Mouse (Mus musculus) gastrocnemius, postnatal 14 days (tissue): Measurements from ENCODE around the gene Slc4a10. TPM values are rescaled to one million over a fixed set of nuclear protein-coding genes. Genes with fewer than 3 reads are reported as not detected.
"Not testable (repeated sequence)": the region's sequence is repeated elsewhere in the genome, so short reads cannot be mapped to it uniquely, and the experiment has no call there.

Experiments used
- DNase-seq: peaks from one replicate; pipeline ENCODE4 v3.0.0; 2021; ENCODE audit warnings: mixed read lengths
- intact Hi-C: fragments of 180-260 bp; cut with DNase I; formaldehyde crosslinking; loops from one replicate; pipeline ENCODE4 v1.15.1; 2025; ENCODE audit warnings: low total_unique reads
- long read RNA-seq, 2 experiments: library from polyadenylated mRNA; stranded (forward); transcript quantifications; one replicate each; pipeline ENCODE4 v2.0.0; 2021
- total RNA-seq, 2 experiments: library from RNA; stranded (reverse); gene quantifications; 2 replicates each; pipeline ENCODE4 v1.2.3; 2021

Gene Slc4a10
- total RNA-seq = under 1 TPM in 1 of 2 experiments, not detected in 1; 0.20 TPM
- long read RNA-seq, experiment 1 = 0 reads
- long read RNA-seq, experiment 2 = 0 reads

DNA sequence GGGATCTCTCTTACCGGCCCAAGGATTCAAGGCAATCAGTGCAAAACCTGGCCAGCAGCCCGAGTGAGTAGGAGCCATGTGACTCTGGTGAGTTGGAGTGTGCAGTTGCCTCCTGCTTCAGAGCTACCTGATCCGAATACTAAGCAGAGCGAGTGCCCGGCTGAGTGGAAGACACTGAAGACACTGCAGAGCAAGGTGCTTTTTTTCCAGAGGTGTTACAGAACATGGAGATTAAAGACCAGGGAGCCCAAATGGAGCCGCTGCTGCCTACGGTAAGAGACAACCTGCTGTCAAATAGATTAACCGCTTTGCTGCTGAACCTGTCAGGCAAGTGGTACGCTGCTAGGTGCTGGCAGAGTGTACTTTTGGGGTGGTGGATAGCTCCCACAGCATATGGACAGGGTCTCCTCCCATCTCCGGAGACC is at the start of gene Slc4a10:
Gene Slc4a10, plus strand, starts transcription at position 42 of the 425 bp plus-strand sequence.
- DNase-seq = no peak
- intact Hi-C loops = no loop called here

DNA sequence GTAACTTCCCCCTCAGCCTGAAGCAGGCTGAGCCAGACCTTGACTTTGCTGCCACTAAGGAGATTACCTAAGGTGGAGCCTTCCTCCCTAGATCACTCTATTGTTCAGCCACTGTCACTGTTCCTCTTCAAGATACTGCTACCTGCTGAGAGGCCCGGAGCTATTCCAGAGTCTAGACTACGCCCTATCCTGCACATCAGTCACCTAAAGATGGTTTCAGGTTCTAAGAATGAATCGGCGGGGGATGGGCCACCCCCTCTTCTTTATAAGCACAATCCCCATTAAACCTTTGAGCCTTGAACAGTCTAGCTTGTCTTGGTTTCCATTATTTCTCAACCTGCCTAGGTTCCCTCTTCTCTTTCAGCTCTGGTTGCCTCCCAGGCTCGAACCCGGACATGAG is 45.0 kb upstream of the Slc4a10 start:
- DNase-seq, intact Hi-C loops: not testable (repeated sequence)

DNA sequence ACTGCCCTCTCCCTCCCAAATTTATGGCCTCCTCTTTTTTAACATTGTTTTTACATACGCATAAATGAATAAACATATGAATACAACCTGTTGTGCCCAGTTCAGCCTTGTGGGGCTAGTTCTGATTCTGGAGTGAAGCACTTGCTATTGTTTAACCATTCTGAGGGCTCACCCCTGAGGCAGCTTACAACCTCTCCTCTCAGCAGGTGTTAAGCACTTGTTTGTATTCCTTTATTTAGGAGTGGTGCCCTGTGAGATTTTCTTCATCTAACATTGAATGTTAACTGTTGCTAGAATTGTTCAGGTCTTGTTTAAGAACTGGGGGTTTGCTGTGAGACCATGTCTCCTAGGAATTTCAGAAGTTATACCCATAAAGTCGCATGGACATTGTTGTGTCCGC is 28.1 kb upstream of the Slc4a10 start:
- intact Hi-C loops = no loop called here

DNA sequence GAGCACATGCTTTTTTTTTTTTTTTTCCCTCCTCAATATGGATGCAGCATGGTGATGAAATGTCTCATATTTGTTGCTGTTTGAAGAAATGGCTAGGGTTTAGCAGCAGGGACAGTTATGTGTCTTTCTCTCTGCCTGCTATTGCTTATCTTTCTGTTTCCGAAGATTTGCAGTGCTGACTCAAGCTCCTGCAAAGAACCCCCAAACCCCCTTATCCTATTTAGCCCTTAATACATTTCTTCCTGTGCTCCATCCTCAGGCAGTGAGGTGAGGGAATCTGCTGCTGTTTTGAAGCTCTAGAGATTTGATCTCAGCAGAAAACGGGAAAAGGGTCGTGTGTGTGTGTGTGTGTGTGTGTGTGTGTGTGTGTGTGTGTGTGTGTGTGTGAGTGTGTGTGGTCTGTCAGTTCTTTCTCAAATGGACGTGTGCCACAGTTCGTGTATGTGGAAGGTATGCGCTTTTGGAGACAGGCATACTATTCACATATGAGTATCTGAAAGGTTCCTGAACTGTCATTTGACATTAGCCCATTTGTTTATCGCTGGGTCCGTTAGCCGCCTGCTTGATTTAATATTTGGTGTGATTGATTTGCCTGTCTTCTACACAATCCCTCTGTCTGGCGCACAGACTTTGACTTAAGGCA is 720 bp downstream of the Slc4a10 start:
- no peak for DNase-seq
- intact Hi-C loops = no loop called here

More for the DNA sequence above, 28.1 kb upstream of the Slc4a10 start:
- DNase-seq = no peak

DNA sequence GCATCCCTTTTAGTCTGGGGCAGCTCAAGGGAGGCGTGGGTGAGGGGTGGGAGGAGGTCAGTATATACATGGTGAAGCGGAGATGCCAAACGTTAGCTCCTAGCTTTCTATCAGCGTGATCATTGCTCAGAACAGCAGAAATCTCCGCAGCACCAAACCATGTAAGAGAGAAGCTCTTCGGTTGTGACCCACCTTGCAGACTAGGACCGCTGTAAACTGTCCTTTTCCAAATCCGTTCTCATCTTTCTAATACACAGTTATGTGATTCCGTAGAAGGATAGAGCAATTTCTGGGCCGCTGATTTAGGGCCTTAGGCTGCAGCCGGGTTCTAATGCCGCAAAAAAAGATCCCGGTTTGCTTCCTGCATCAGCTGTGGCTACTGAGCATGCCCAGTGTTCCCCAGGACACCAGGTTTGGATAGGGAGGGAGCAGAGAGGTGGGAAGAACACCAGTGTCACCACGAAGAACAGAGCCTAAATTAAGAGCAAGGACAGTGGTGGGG is 1.3 kb downstream of the Slc4a10 start:
- intact Hi-C loops = no loop called here

DNA sequence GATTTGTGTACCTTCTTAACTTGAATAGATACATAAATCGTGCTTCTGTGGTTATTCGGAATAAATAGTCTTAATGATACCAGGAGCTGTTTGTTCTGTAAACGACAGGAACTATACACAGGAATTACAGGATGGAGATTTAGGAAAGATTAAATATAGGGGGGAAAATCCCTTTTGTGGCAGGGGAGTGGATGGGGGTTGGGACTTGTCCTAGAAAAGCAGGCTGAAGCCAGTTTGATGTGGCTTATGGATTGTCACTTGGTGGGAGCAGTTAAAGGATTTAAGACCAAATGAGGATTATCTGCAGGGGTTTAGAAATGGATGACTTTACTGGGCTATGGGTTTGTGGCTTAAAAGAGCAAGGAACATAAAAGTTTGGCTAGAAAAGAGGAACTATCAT is 1.9 kb downstream of the Slc4a10 start:
- DNase-seq = no peak
- intact Hi-C loops = no loop called here

More for the DNA sequence above, 1.3 kb downstream of the Slc4a10 start:
- no peak for DNase-seq

DNA sequence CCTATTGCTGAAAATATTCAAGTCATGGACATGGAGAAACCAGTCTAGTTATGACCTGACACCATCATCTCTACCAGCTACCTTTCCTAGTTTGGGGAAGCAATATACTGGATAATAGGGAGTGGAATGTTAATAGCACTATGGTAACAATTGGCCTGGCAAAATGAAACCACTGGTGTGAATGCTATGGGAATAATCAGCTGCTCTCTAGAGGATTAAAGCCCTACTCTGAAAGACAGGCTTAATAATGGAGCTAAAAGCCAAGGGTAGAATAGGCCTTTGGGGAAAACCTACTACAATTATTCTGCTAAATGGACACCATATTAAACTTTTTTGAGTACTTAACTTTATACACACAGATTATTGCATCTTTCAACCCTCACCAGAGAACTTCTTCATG is 30.2 kb downstream of the Slc4a10 start:
- no peak for DNase-seq
- intact Hi-C loops = no loop called here

DNA sequence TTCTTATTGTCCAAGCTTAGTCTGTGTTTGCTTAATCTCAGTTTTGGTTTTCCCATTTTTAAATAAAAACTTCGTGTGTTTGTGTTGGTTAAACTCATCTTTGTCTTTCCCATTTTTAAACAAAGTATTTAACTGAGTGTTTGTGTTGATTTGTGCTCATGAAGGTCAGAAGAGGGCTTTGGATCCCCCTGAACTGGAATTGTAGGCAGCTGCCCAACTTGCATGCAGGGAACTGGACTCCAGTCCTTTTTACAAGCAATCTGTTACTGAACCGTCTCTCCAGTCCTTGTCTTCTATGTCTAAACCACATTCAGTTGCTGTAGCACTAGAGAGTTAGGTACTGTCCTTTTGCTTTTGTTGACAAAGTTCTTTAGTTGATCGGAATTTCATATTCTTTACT is 41.3 kb downstream of the Slc4a10 start:
- intact Hi-C loops = no loop called here
- no peak for DNase-seq

DNA sequence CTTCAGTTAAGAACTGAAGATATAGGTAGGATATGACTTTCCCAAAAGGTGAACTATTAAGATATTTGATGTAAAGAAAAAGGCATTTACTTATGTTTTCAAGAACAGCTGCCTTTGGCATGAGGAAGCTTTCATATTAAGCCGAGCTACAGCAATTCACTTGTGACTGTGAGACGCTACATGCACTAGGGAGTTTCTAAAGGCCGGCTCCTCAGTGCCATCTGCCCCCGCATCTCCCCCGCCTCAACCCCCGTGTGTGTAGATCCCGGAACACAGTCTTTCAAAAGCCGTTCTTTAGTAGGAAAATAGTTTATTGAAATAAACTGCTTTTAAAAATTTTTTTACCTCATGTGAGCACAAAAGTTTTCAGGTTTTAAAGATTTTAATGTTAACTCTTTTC is 42.5 kb downstream of the Slc4a10 start:
- no peak for DNase-seq
- intact Hi-C loops = no loop called here

DNA sequence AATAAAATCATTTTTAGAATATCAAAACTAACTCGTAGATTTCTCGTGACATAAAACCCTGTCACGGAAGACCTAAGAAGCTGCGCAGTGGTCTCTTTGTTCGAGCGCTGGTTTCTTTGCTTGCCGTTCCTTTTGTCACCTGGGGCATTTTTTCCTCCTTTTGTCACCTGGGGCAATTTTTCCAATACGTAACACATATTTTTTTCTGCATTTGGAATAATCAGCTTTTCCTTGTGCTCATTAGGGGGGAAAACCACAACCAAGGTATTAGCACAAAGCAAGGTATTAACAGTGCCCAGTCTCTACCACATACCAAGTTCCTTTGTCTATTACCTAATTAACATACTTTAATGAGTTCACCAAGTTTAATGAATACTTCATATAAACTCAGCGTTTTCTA is 42.9 kb downstream of the Slc4a10 start:
- intact Hi-C loops = no loop called here
- DNase-seq = no peak

DNA sequence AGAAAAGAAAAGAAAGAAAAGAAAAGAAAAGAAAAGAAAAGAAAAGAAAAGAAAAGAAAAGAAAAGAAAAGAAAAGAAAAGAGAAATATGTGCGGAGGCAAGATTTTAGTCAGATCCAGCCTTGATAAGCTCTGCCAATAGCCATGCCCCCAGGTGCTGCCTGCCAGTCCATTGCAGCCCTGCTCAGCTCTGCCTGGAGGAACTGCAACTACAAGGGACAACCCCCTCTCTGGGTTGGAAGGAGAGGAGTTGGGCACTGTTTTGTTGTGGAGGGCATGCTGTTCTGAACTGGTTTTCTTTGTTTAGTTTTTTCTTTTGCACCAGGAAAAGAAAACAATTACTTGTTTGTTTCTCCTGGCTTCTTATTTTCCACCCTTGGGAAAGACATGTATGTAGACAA is 54.3 kb downstream of the Slc4a10 start:
- no peak for DNase-seq
- intact Hi-C loops = no loop called here

DNA sequence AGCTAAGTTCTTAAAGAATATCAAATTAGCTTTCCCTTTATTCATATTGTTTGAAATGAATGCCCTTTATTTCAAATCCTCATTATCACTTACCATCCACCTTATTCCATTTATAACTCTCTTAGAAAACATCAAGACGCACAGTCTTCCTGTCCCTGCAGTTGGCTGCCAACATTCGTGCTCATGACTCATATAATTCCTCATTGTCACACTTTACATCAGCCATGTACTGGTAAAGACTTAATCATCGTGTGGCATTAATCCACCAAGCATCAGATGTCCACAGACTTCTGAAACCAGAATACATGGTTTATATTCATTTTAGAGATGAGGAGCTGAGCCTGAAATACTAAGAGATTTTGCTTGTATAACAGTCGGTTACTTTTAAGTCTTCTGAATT is 69.1 kb downstream of the Slc4a10 start:
- DNase-seq = no peak
- intact Hi-C loops = no loop called here

DNA sequence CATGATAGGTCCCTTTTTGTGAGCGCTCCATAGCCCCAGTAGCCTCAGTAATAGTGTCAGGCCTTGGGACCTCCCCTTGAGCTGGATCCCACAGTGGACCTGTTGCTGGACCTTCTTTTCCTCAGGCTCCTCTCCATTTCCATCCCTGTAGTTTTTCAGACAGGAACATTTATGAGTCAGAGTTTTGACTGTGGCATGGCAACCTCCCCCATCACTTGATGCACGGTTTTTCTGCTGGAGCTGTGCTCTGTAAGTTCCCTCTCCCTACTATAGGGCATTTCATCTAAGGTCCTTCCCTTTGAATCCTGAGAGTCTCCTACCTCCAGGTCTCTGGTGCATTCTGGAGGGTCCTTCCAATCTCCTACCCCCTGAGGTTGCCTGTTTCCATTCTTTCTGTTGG is 83.7 kb downstream of the Slc4a10 start:
- DNase-seq = no peak
- intact Hi-C loops = no loop called here

DNA sequence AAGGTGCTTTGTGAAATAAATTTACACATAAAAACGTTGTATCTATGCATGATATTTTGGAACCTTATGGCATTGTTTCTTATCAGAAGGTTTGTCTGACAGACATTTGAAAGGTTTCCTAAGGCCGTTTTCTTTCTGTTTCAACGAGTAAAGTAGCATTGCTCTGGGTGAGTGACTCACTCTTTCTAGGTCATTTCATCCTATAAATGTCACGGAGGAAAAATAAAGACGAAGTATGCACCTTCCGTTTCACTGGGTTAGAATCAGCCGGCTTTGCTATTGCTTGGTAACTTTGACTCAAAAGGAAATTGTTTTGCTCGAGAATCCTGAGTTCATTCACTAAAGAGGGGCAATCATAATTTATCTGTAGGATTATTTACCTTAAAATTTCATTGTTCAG is 88.6 kb downstream of the Slc4a10 start:
- DNase-seq = no peak
- intact Hi-C loops = no loop called here

DNA sequence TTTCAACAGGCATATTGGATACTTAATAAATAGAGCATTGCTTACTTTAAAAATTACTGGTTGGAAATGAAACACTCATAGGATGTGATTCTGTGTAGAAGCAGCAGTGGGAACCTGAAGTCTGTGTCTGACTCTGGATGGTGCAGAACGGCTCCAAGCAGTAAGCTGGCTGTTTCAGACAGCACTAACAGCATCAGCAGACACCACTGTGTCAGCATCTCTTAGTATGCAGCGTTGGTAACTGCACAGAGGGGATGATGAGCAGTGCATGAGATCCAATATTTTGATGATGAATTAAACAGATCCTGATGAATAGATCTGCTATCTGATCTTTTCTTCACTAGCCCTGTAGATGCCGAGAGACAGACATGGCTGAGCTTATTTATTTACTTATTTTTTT is 101.4 kb downstream of the Slc4a10 start:
- intact Hi-C loops = no loop called here

DNA sequence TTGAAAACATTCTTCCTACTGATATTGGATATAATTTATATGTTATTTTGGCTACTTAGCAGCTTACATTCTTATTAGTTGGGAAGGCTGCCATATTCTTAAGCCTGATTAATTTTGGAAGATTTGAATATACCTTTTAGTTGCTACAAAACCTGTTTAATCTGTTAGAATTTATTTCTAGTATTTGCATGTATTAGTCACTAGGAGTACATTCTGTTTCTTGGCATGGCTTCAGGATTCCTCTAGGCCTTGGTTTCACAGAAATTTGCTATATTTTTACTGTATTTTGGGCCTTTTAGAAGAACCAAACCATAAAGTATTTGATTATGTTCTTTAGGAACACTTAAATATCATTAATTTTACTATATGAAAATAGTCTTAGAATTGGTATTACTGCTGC is 103.2 kb downstream of the Slc4a10 start:
- intact Hi-C loops = no loop called here

More for the DNA sequence above, 101.4 kb downstream of the Slc4a10 start:
- no peak for DNase-seq

DNA sequence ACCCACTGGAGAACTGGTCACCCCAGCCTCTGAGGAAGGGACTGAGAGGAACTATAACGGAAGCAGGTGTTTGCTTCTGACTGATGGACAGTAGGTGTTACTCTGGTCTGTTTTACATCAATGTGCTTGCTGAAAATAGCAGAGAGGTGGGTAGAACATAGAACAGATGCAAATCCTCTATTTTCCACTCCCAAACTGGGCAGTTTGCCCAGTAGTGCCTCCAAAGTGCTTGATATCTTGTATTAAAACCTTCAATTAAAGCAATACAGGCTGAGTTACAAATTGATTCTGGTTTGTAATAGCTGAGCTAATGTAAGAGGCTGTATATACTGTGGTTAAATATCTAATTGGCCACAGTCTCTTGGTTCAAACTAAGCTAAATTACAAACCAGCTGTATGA is 104.6 kb downstream of the Slc4a10 start:
- intact Hi-C loops = no loop called here
- no peak for DNase-seq

More for the DNA sequence above, 103.2 kb downstream of the Slc4a10 start:
- no peak for DNase-seq

DNA sequence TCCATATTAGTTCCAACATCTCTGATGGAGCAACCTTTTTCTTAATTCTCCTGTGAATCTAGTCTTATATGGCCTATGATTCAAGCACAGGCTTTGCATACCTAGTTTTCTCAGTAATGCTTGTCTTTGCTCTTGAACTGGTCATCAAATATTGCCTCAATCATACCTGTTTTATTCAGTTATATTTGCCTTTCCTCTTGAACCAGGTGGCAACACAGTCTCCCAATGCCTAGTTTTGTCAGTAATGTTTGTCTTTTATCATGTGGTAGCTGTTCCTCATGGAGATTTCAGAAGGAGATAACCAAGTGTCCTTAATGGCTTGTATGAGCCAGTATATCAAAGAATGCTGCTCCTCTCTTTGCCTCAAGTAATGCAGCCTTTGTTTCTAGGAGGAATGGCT is 163.8 kb downstream of the Slc4a10 start:
- intact Hi-C loops = no loop called here
- DNase-seq = no peak

DNA sequence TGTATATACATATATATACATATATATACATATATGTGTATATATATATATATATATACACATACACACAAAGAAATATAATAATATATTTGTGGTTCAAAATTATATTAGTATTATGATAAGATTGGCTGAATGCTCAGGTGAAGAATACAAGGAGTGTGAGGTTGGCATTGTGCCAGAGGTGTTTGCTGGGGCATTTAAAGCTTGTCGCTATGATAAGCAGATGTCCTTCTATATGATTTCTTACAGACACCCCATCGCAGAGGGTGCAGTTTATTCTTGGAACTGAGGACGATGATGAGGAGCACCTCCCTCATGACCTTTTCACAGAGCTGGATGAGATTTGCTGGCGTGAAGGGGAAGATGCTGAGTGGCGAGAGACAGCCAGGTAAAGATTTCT is 164.8 kb downstream of the Slc4a10 start:
- DNase-seq = no peak
- intact Hi-C loops = no loop called here

DNA sequence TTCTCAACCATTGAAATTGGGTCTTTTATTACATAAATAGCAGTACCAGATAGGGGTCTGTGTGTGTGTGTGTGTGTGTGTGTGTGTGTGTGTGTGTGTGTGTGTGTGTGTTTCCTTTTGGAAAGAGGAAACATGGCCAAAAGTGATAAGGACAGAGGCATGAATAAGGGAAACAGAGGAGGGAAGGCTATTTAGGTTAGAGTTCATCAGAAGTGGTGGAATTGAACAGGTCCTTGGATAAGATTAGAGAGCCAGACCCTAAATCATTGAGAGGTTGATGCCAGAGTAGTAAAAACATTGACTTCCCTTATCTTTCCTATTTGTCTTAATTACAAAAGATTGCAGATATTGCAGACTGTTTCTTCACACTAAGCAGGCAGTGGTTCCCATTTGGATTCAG is 181.3 kb downstream of the Slc4a10 start:
- intact Hi-C loops = no loop called here
- DNase-seq = no peak

DNA sequence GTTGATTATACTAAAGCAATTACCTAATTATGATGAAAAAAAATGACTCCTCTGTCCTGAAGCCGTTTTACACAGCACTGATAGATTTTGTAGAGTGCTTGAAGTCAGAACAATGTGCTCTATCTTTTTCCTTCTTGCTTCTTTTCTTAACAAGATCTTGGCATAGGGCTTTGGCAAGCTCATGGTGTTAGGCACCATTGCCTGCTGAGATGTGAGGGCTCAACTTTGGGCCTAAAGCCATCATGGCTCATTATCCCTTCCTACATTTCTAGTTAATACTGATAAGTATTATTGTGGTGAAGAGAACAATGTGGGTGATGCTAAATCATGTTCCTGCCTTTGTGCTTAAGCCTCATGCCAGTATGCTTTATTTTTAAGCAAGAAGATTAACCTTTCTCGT is 185.0 kb downstream of the Slc4a10 start:
- intact Hi-C loops = no loop called here

DNA sequence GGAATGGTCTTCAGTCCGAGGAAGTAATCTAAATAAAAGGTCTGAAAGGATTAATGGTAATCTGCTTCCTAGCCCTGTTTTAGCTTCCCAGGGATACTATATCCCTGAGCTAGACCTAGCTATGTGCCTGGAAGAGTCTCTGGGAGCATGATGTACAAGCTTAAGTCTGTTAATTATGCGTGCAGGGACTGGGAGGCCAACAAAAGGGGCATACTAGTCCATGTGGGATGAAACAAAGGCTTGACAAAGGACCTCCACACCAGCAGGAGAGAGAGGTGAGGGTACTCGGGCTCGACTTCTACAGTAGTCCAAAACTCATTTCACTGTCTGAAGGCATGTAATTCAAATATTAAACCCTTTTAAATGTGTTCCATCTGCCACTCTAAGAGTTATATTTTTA is 197.9 kb downstream of the Slc4a10 start:
- DNase-seq = no peak
- intact Hi-C loops = no loop called here

More for the DNA sequence above, 185.0 kb downstream of the Slc4a10 start:
- no peak for DNase-seq
